Mouse (Mus musculus) CH12.LX (cell line): ENCODE data around the gene Hexim2. TPM values are rescaled to one million over a fixed set of nuclear protein-coding genes. Genes with fewer than 3 reads are reported as not detected.

ENCODE experiments used
- DNase-seq: peaks from one replicate; pipeline ENCODE4 v3.0.0-alpha.2; 2013; ENCODE audit errors: extremely low read depth
- H3K27ac ChIP-seq: 2 replicates; pipeline ENCODE4 v1.5.1; 2012; ENCODE audit warnings: low read depth, mild to moderate bottlenecking, control low read depth, moderate library complexity; ENCODE audit not compliant: insufficient read depth
- H3K27me3 ChIP-seq: replicated peaks from 2 replicates; pipeline ENCODE3; 2012; ENCODE audit warnings: inconsistent platforms
- H3K36me3 ChIP-seq, 2 experiments: replicated peaks in 1 of 2; 2 replicates each; pipeline versions ENCODE3 to v1.6.1; 2012; ENCODE audit warnings: inconsistent platforms in 1 of 2, low read length in 1 of 2, mild to moderate bottlenecking in 1 of 2, mixed read lengths in 1 of 2, moderate library complexity in 1 of 2; ENCODE audit not compliant: control insufficient read depth in 1 of 2, insufficient read depth in 1 of 2
- H3K4me1 ChIP-seq, 2 experiments: 2 replicates each; pipeline ENCODE4 v1.6.1; 2012; ENCODE audit warnings: inconsistent platforms in 1 of 2, moderate library complexity in 1 of 2; ENCODE audit not compliant: insufficient read depth in 2 of 2, control insufficient read depth in 1 of 2
- H3K4me2 ChIP-seq: 2 replicates; pipeline ENCODE4 v1.6.1; 2012; ENCODE audit warnings: low read depth, mild to moderate bottlenecking, control low read depth; ENCODE audit not compliant: poor library complexity, insufficient read depth, severe bottlenecking
- H3K4me3 ChIP-seq, 3 experiments: fragments of 150-350 bp in 1 of 3; sonication (generic) in 1 of 3; replicated peaks in 1 of 3; 2 replicates each; pipeline versions ENCODE3 to v1.5.1; 2011 to 2012; ENCODE audit warnings: low read depth in 2 of 3, low read length in 2 of 3, mild to moderate bottlenecking in 2 of 3, moderate library complexity in 2 of 3, control low read depth in 1 of 3, improper control_type of control experiment in 1 of 3, inconsistent platforms in 1 of 3, mixed read lengths in 1 of 3; ENCODE audit not compliant: poor library complexity in 1 of 3
- H3K79me2 ChIP-seq: replicated peaks from 2 replicates; pipeline ENCODE4 v1.6.1; 2012; ENCODE audit warnings: mild to moderate bottlenecking, moderate library complexity; ENCODE audit not compliant: control insufficient read depth, poor library complexity, insufficient read depth, severe bottlenecking; ENCODE audit errors: extremely low read depth
- H3K9ac ChIP-seq: 2 replicates; pipeline ENCODE4 v1.6.1; 2012; ENCODE audit warnings: low read depth, mild to moderate bottlenecking, control low read depth, moderate library complexity; ENCODE audit not compliant: insufficient read depth
- H3K9me3 ChIP-seq: replicated peaks from 2 replicates; pipeline ENCODE3; 2012; ENCODE audit warnings: low read length, inconsistent platforms, mixed read lengths
- CHD1 ChIP-seq: IDR thresholded peaks from 2 replicates; pipeline ENCODE4 v1.6.1; 2012; ENCODE audit warnings: low read depth, low read length, improper control_type of control experiment, inconsistent platforms
- ELF1 ChIP-seq: IDR thresholded peaks from 2 replicates; pipeline ENCODE4 v1.6.1; 2014; ENCODE audit warnings: low read depth, mild to moderate bottlenecking, inconsistent platforms, low read length, improper control_type of control experiment
- ETS1 ChIP-seq: conservative IDR thresholded peaks from 2 replicates; pipeline ENCODE4 v1.6.1; 2012; ENCODE audit warnings: low read depth, mild to moderate bottlenecking, inconsistent platforms, low read length, improper control_type of control experiment, moderate library complexity
- HCFC1 ChIP-seq: IDR thresholded peaks from 2 replicates; pipeline ENCODE4 v1.6.1; 2012; ENCODE audit warnings: low read depth, mild to moderate bottlenecking, inconsistent platforms, low read length, improper control_type of control experiment
- JUN ChIP-seq: IDR thresholded peaks from 2 replicates; pipeline ENCODE4 v1.6.1; 2011; ENCODE audit warnings: low read depth, mild to moderate bottlenecking, low read length, improper control_type of control experiment, moderate library complexity; ENCODE audit not compliant: insufficient read depth
- KAT2A ChIP-seq: IDR thresholded peaks from 2 replicates; pipeline ENCODE4 v1.6.1; 2012; ENCODE audit warnings: low read length, improper control_type of control experiment, inconsistent platforms; ENCODE audit not compliant: insufficient replicate concordance
- MAZ ChIP-seq: IDR thresholded peaks from 2 replicates; pipeline ENCODE4 v1.6.1; 2012; ENCODE audit warnings: low read depth, mild to moderate bottlenecking, inconsistent platforms, low read length, improper control_type of control experiment, moderate library complexity
- MEF2A ChIP-seq: IDR thresholded peaks from 2 replicates; pipeline ENCODE4 v1.6.1; 2014; ENCODE audit warnings: low read depth, mild to moderate bottlenecking, inconsistent platforms, low read length, improper control_type of control experiment, borderline replicate concordance
- MXI1 ChIP-seq: IDR thresholded peaks from 2 replicates; pipeline ENCODE4 v1.6.1; 2011; ENCODE audit warnings: mild to moderate bottlenecking, low read depth, low read length, improper control_type of control experiment
- NELFE ChIP-seq: IDR thresholded peaks from 2 replicates; pipeline ENCODE4 v1.6.1; 2011; ENCODE audit warnings: low read depth, low read length, improper control_type of control experiment
- NRF1 ChIP-seq: IDR thresholded peaks from 2 replicates; pipeline ENCODE4 v1.6.1; 2014; ENCODE audit warnings: low read depth, mild to moderate bottlenecking, inconsistent platforms, low read length, improper control_type of control experiment, moderate library complexity
- PAX5 ChIP-seq: IDR thresholded peaks from 2 replicates; pipeline ENCODE4 v1.6.1; 2012; ENCODE audit warnings: low read length, inconsistent platforms, mixed read lengths
- POLR2AphosphoS2 ChIP-seq: IDR thresholded peaks from 2 replicates; pipeline ENCODE4 v1.6.1; 2011; ENCODE audit warnings: low read depth, low read length, improper control_type of control experiment
- SIN3A ChIP-seq: IDR thresholded peaks from 2 replicates; pipeline ENCODE4 v1.6.1; 2012; ENCODE audit warnings: low read length, improper control_type of control experiment, inconsistent platforms
- SMC3 ChIP-seq: IDR thresholded peaks from 2 replicates; pipeline ENCODE4 v1.6.1; 2011; ENCODE audit warnings: low read depth, low read length, improper control_type of control experiment
- TCF12 ChIP-seq: IDR thresholded peaks from 2 replicates; pipeline ENCODE4 v1.6.1; 2014; ENCODE audit warnings: low read depth, mild to moderate bottlenecking, inconsistent platforms, low read length, improper control_type of control experiment
- UBTF ChIP-seq: IDR thresholded peaks from 2 replicates; pipeline ENCODE4 v1.6.1; 2012; ENCODE audit warnings: low read depth, mild to moderate bottlenecking, inconsistent platforms, low read length, improper control_type of control experiment, moderate library complexity
- ZNF384 ChIP-seq: IDR thresholded peaks from 2 replicates; pipeline ENCODE4 v1.6.1; 2012; ENCODE audit warnings: low read depth, low read length, improper control_type of control experiment, inconsistent platforms
- dilution Hi-C: fragments of 300-500 bp; cut with MboI; formaldehyde crosslinking; loops from 2 replicates; pipeline ENCODE4 v1.14.3; 2020; ENCODE audit warnings: low sequenced_read_pairs; ENCODE audit not compliant: extremely low pct_unique_long_range_greater_than_20kb, extremely low pct_ligation_motif_present
- in situ Hi-C: fragments of 300-500 bp; cut with MboI; formaldehyde crosslinking; loops from 3 replicates; pipeline ENCODE4 v1.14.3; 2019; ENCODE audit warnings: low sequenced_read_pairs, low pct_ligation_motif_present, low pct_unique_long_range_greater_than_20kb, mixed read lengths
- polyA plus RNA-seq: library from polyadenylated mRNA; unstranded; fragments of >175 nt; gene quantifications from 2 replicates; pipeline ENCODE4 v1.2.1, GENCODE M21; 2012; ENCODE audit warnings: low read depth; ENCODE audit not compliant: insufficient read length
- total RNA-seq, 2 experiments: library from RNA; depleted of rRNA; stranded (reverse); fragments of 300-350 nt in 1 of 2; fragments of >200 nt in 1 of 2; gene quantifications; 2 replicates each; pipeline ENCODE4 v1.2.3; 2012 to 2014

The Hexim2 gene
- total and polyA plus RNA-seq, 3 experiments, result 27.0 to 33.3 (median 28.8) TPM

- Histone ChIP-seq H3K79me2 (peaks cover 4% of the 10 kb centered on the region; the same call in 1 of the 2 replicates), H3K4me3 (no peak overlapping the region), H3K27me3 (no peaks in the 10 kb centered on the region), H3K27ac (no peak overlapping the region), H3K4me2 (no peak overlapping the region), H3K4me1 (peaks cover 32 to 66% of the 10 kb centered on the region in 2 experiments), H3K9me3 (no peaks in the 10 kb centered on the region), H3K36me3 (peaks cover 37 to 60% of the 10 kb centered on the region in 2 experiments), H3K9ac (no peak overlapping the region)
- DNase-seq, result no peak
- in situ Hi-C loops, result no loop called here
- TF ChIP-seq PAX5, result no peak
- TF ChIP-seq HCFC1, result no peak
- TF ChIP-seq ETS1, result no peak
- no peak for TF ChIP-seq MXI1
- TF ChIP-seq SMC3, result no peak
- TF ChIP-seq NRF1, result no peak
- TF ChIP-seq SIN3A, result no peak
- no peak for TF ChIP-seq UBTF
- TF ChIP-seq CHD1, result no peak
- TF ChIP-seq POLR2AphosphoS2, result no peak
- no peak for TF ChIP-seq NELFE
- TF ChIP-seq KAT2A, result no peak
- no peak for TF ChIP-seq MAZ
- TF ChIP-seq ZNF384, result no peak
- TF ChIP-seq ELF1, result no peak
- no peak for TF ChIP-seq TCF12
- dilution Hi-C loops, result no loop called here
Measured at GRCm38 (mm10) chr11:103139951-103140762, 7.9 kb downstream of the Hexim2 start.

GRCm38 (mm10) chr11:103140763-103141100 is 8.5 kb downstream of the Hexim2 start:
- Histone ChIP-seq H3K4me1 (peaks cover 32 to 65% of the 10 kb centered on the region in 2 experiments), H3K27me3 (no peaks in the 10 kb centered on the region), H3K27ac (no peak overlapping the region), H3K9me3 (no peaks in the 10 kb centered on the region), H3K36me3 (peaks cover 34 to 56% of the 10 kb centered on the region in 2 experiments), H3K4me3 (no peak overlapping the region), H3K9ac (no peak overlapping the region), H3K79me2 (peaks cover 2% of the 10 kb centered on the region; the same call in 1 of the 2 replicates), H3K4me2 (no peak overlapping the region)
- no peak for DNase-seq
- in situ Hi-C loops (no loop called here), dilution Hi-C loops (no loop called here)
- no peak for TF ChIP-seq JUN
- no peak for TF ChIP-seq MEF2A
- no peak for TF ChIP-seq ETS1
